Mouse (Mus musculus) testis, adult 2 months (tissue): ENCODE results near the gene Nyx. TPM values are rescaled to one million over a fixed set of nuclear protein-coding genes. Genes with fewer than 3 reads are reported as not detected.
"Not testable (repeated sequence)": the region's sequence is repeated elsewhere in the genome, so short reads cannot be mapped to it uniquely, and the experiment has no call there.

Source experiments
- H3K27ac ChIP-seq: fragments of 200-500 bp; 2 replicates; pipeline ENCODE4 v1.5.1; 2012; ENCODE audit warnings: low read depth, low read length; ENCODE audit not compliant: control insufficient read depth, insufficient read depth
- H3K27me3 ChIP-seq: fragments of 200-500 bp; 2 replicates; pipeline ENCODE4 v1.6.1; 2012; ENCODE audit warnings: mild to moderate bottlenecking, low read length, moderate library complexity; ENCODE audit not compliant: control insufficient read depth, insufficient read depth
- H3K36me3 ChIP-seq: fragments of 200-500 bp; 2 replicates; pipeline ENCODE4 v1.6.1; 2012; ENCODE audit warnings: mild to moderate bottlenecking, low read length; ENCODE audit not compliant: control insufficient read depth, insufficient read depth
- H3K4me1 ChIP-seq: fragments of 200-500 bp; 2 replicates; pipeline ENCODE4 v1.6.1; 2012; ENCODE audit warnings: low read length; ENCODE audit not compliant: control insufficient read depth, insufficient read depth
- H3K4me3 ChIP-seq: fragments of 200-500 bp; 2 replicates; pipeline ENCODE4 v1.5.1; 2012; ENCODE audit warnings: low read depth, mild to moderate bottlenecking, low read length, moderate library complexity, mixed read lengths; ENCODE audit not compliant: control insufficient read depth
- CTCF ChIP-seq: fragments of 200-500 bp; IDR thresholded peaks from 2 replicates; pipeline ENCODE4 v1.5.1; 2012; ENCODE audit warnings: low read depth, mild to moderate bottlenecking, inconsistent platforms, low read length, moderate library complexity; ENCODE audit not compliant: control insufficient read depth, insufficient read depth, insufficient replicate concordance
- POLR2A ChIP-seq: fragments of 200-500 bp; IDR thresholded peaks from 2 replicates; pipeline ENCODE4 v1.6.1; 2012; ENCODE audit warnings: low read depth, mild to moderate bottlenecking, inconsistent platforms, low read length, moderate library complexity; ENCODE audit not compliant: control insufficient read depth
- polyA plus RNA-seq: library from polyadenylated mRNA; depleted of rRNA; stranded (reverse); fragments of >200 nt; gene quantifications from 2 replicates; pipeline ENCODE4 v1.2.3, GENCODE M21; 2012; rRNA removed

Gene Nyx
- 1.4 and 1.6 TPM in 2 replicates for polyA plus RNA-seq

- H3K4me1 ChIP-seq = peaks cover 9% of the 10 kb centered on the region
- no peaks in the 10 kb centered on the region for H3K27me3 ChIP-seq
- no peak for TF ChIP-seq CTCF
- H3K4me3 ChIP-seq = no peak within 1 kb of the TSS
- H3K36me3 ChIP-seq = no peaks in the 10 kb centered on the region
- no peak within 1 kb of the TSS for H3K27ac ChIP-seq
Observed at GRCm38 (mm10) chrX:13465810-13466209, at the start of gene Nyx. TSS of gene Nyx (plus strand) at chrX:13466110.

GRCm38 (mm10) chrX:13422047-13422446, 43.9 kb upstream of the Nyx start:
- no peak overlapping the region for H3K27ac ChIP-seq
- no peaks in the 10 kb centered on the region for H3K36me3 ChIP-seq
- TF ChIP-seq POLR2A = no peak
- no peak for TF ChIP-seq CTCF
- H3K27me3 ChIP-seq = no peaks in the 10 kb centered on the region
- H3K4me1 ChIP-seq = no peaks in the 10 kb centered on the region
- no peak overlapping the region for H3K4me3 ChIP-seq

- H3K27me3 ChIP-seq = no peaks in the 10 kb centered on the region
- no peak overlapping the region for H3K27ac ChIP-seq
- no peak overlapping the region for H3K4me3 ChIP-seq
- no peaks in the 10 kb centered on the region for H3K36me3 ChIP-seq
- H3K4me1 ChIP-seq = no peaks in the 10 kb centered on the region
- no peak for TF ChIP-seq POLR2A
- TF ChIP-seq CTCF = no peak
Observed at GRCm38 (mm10) chrX:13431421-13431820, 34.5 kb upstream of the Nyx start.

DNA sequence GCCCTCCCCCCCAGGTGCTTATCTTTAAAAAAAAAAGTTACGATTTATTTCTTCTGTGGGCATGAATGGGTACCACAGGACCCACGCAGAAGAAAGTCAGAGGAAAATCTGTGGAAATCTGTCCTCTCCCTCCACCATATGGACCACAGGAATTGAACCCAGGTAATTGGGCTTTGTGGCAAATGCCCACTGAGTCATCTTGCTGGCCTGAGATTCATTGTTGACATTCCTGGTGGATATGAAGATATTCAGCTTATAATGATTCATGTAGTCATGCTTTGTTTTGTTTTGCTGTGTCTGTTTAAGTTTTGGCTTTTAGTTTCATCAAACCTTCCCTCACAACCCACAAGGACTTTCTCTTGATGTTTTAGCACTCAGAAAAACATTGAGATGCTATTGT, 29.9 kb upstream of the Nyx start:
- H3K4me3 ChIP-seq, H3K27ac ChIP-seq, H3K36me3 ChIP-seq, H3K4me1 ChIP-seq, H3K27me3 ChIP-seq: not testable (repeated sequence)

- not testable (repeated sequence) for H3K27me3 ChIP-seq
Observed at GRCm38 (mm10) chrX:13456544-13456943, 9.4 kb upstream of the Nyx start.

GRCm38 (mm10) chrX:13458766-13459165, 7.1 kb upstream of the Nyx start:
- no peaks in the 10 kb centered on the region for H3K27me3 ChIP-seq
- TF ChIP-seq POLR2A (no peak), CTCF (no peak)

More at GRCm38 (mm10) chrX:13456544-13456943, 9.4 kb upstream of the Nyx start:
- H3K4me1 ChIP-seq, H3K36me3 ChIP-seq, H3K27ac ChIP-seq, H3K4me3 ChIP-seq: not testable (repeated sequence)

GRCm38 (mm10) chrX:13461266-13462261, 4.3 kb upstream of the Nyx start:
- no peaks in the 10 kb centered on the region for H3K27me3 ChIP-seq
- peak overlapping the region; percentile 78 for H3K4me3 ChIP-seq
- peak overlapping the region; percentile 90 for H3K27ac ChIP-seq
- TF ChIP-seq CTCF (peak; percentile 40; the same call in 1 of the 2 replicates), POLR2A (no peak)
- peaks cover 9% of the 10 kb centered on the region for H3K4me1 ChIP-seq
- no peaks in the 10 kb centered on the region for H3K36me3 ChIP-seq

More at GRCm38 (mm10) chrX:13458766-13459165, 7.1 kb upstream of the Nyx start:
- H3K4me1 ChIP-seq = peaks cover 9% of the 10 kb centered on the region
- H3K4me3 ChIP-seq = no peak overlapping the region
- H3K27ac ChIP-seq = no peak overlapping the region
- H3K36me3 ChIP-seq = no peaks in the 10 kb centered on the region

GRCm38 (mm10) chrX:13462982-13463517, 2.9 kb upstream of the Nyx start:
- H3K36me3 ChIP-seq = no peaks in the 10 kb centered on the region
- no peak overlapping the region for H3K27ac ChIP-seq
- H3K4me3 ChIP-seq = no peak overlapping the region
- H3K27me3 ChIP-seq = no peaks in the 10 kb centered on the region
- H3K4me1 ChIP-seq = peaks cover 9% of the 10 kb centered on the region
- TF ChIP-seq CTCF (no peak), POLR2A (no peak)
